Mouse (Mus musculus) testis, adult 2 months (tissue): Measurements from ENCODE around the gene Padi6. TPM values are rescaled to one million over a fixed set of nuclear protein-coding genes. Genes with fewer than 3 reads are reported as not detected.

Experiments used
- H3K27ac ChIP-seq: fragments of 200-500 bp; 2 replicates; pipeline ENCODE4 v1.5.1; 2012; ENCODE audit warnings: low read depth, low read length; ENCODE audit not compliant: control insufficient read depth, insufficient read depth
- H3K27me3 ChIP-seq: fragments of 200-500 bp; 2 replicates; pipeline ENCODE4 v1.6.1; 2012; ENCODE audit warnings: mild to moderate bottlenecking, low read length, moderate library complexity; ENCODE audit not compliant: control insufficient read depth, insufficient read depth
- H3K36me3 ChIP-seq: fragments of 200-500 bp; 2 replicates; pipeline ENCODE4 v1.6.1; 2012; ENCODE audit warnings: mild to moderate bottlenecking, low read length; ENCODE audit not compliant: control insufficient read depth, insufficient read depth
- H3K4me1 ChIP-seq: fragments of 200-500 bp; 2 replicates; pipeline ENCODE4 v1.6.1; 2012; ENCODE audit warnings: low read length; ENCODE audit not compliant: control insufficient read depth, insufficient read depth
- H3K4me3 ChIP-seq: fragments of 200-500 bp; 2 replicates; pipeline ENCODE4 v1.5.1; 2012; ENCODE audit warnings: low read depth, mild to moderate bottlenecking, low read length, moderate library complexity, mixed read lengths; ENCODE audit not compliant: control insufficient read depth
- CTCF ChIP-seq: fragments of 200-500 bp; IDR thresholded peaks from 2 replicates; pipeline ENCODE4 v1.5.1; 2012; ENCODE audit warnings: low read depth, mild to moderate bottlenecking, inconsistent platforms, low read length, moderate library complexity; ENCODE audit not compliant: control insufficient read depth, insufficient read depth, insufficient replicate concordance
- POLR2A ChIP-seq: fragments of 200-500 bp; IDR thresholded peaks from 2 replicates; pipeline ENCODE4 v1.6.1; 2012; ENCODE audit warnings: low read depth, mild to moderate bottlenecking, inconsistent platforms, low read length, moderate library complexity; ENCODE audit not compliant: control insufficient read depth
- polyA plus RNA-seq: library from polyadenylated mRNA; depleted of rRNA; stranded (reverse); fragments of >200 nt; gene quantifications from 2 replicates; pipeline ENCODE4 v1.2.3, GENCODE M21; 2012; rRNA removed

Gene Padi6
- polyA plus RNA-seq = 11.0 and 11.8 TPM in 2 replicates

DNA sequence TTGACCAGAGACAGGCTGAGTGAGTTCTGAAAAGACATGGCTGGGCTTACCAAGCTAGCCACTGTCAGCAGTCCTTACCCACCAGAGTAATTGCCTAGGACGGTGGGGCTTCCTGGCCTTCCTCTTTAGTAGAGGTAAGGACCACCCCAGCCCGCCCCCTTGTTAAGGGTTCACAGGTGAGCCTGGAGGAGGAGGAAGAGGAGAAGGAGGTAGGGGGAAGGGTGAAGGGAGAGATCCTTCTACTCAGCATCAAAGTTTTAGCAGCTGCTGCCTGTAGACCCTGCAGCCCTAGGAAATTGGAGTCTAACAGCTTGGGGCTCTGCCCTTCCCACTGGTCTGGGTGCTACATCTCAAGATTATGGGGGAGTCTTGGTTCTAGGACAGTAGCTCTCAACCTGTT lies at the start of gene Padi6:
Gene Padi6, minus strand, starts transcription at position 101 of the 400 bp plus-strand sequence.
- Histone ChIP-seq H3K27ac (no peak within 1 kb of the TSS), H3K4me1 (no peaks in the 10 kb centered on the region), H3K36me3 (no peaks in the 10 kb centered on the region), H3K27me3 (no peaks in the 10 kb centered on the region), H3K4me3 (no peak within 1 kb of the TSS)
- no peak for TF ChIP-seq CTCF
- no peak for TF ChIP-seq POLR2A

DNA sequence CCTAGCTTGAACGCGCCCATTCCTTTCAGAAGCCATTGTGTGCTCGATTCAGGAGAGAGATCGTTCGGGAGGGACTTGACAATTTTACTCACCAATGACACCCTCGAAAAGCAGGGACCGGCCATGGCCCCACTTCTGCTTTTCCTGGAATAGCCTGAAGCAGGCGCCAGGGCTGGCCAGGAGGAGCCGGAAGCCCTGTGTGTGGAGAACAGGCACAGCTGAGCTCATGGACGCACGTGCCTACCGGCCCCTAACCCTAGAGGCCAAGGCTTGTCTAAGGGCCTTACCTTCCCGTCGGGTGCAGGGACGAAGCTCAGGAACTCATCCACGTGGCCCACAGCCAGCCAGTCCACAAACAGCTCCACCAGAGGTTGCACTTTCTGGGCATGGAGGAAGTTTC lies 48.6 kb upstream of the Padi6 start:
- no peak for TF ChIP-seq CTCF
- TF ChIP-seq POLR2A = no peak
- H3K27ac ChIP-seq = no peak overlapping the region
- H3K4me3 ChIP-seq = no peak overlapping the region
- H3K27me3 ChIP-seq = no peaks in the 10 kb centered on the region
- no peaks in the 10 kb centered on the region; the same call in 1 of the 2 replicates for H3K4me1 ChIP-seq
- no peaks in the 10 kb centered on the region for H3K36me3 ChIP-seq

DNA sequence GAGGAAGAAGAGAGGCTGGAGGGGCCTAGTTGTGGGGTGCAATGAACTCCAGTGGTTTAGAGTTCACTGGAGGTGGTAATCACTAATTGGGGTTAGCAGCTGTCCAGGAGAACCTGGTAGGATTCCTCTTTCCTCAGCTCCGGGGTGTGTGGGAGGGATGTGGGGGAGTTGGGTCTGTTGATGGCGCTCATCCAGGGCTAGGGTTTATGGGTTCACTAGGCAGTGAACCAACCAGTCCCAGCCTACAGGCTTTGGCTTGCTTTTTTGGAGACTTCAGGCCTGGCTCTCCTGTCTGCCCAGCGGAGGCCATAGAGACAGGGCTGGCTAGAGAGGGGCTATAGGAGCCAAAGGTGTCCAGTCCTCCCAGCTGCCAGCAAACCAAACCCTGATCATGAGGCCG lies 47.5 kb upstream of the Padi6 start:
- H3K27me3 ChIP-seq = no peaks in the 10 kb centered on the region
- H3K4me3 ChIP-seq = no peak overlapping the region
- no peak overlapping the region for H3K27ac ChIP-seq
- H3K4me1 ChIP-seq = no peaks in the 10 kb centered on the region; the same call in 1 of the 2 replicates
- TF ChIP-seq CTCF = no peak
- no peak for TF ChIP-seq POLR2A
- no peaks in the 10 kb centered on the region for H3K36me3 ChIP-seq

DNA sequence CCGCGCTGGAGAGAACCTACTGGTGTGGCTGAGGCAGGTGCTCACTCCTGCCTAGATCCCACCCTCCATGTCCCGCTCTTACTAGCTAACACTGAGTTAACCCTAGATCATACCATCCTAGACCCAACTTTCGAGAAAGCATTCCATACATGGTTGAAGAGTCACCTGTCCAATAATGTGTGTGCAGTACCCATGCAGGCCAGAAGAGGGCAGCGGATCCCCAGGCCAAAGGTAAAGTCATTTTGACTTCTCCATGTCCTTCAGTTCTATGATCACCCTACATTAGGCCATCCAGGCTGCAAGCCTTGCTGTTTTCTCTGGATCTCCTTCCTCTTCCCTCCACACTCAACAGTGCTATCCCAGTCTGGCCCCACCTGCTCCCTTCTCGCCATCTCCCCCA lies 46.5 kb upstream of the Padi6 start:
- TF ChIP-seq POLR2A (no peak), CTCF (peak; percentile 95; the same call in 1 of the 2 replicates)
- H3K4me1 ChIP-seq = no peaks in the 10 kb centered on the region; the same call in 1 of the 2 replicates
- no peaks in the 10 kb centered on the region for H3K36me3 ChIP-seq
- H3K4me3 ChIP-seq = no peak overlapping the region
- H3K27me3 ChIP-seq = no peaks in the 10 kb centered on the region
- no peak overlapping the region for H3K27ac ChIP-seq

DNA sequence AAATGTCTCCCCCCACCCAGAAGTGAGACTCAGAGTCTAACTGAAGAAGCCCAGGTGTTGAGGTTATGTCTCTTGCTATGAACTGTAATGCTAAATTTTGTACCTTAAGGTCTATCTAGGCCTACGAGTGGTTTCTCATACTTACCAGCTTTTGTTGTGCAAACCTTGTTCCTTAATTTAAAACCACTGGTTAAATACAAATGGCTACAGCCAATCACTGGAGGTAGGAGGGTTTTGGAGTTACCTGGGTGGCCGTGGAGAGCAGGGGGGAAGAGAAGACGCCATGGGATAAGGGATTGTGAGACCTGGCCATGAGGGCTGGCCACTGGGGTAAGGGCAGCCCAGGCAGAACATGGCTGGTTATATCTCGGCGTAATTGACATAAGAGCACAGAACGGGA lies 45.8 kb upstream of the Padi6 start:
- Histone ChIP-seq H3K4me3 (no peak overlapping the region), H3K27me3 (no peaks in the 10 kb centered on the region), H3K27ac (no peak overlapping the region), H3K4me1 (no peaks in the 10 kb centered on the region; the same call in 1 of the 2 replicates), H3K36me3 (no peaks in the 10 kb centered on the region)
- TF ChIP-seq POLR2A (no peak), CTCF (no peak)

DNA sequence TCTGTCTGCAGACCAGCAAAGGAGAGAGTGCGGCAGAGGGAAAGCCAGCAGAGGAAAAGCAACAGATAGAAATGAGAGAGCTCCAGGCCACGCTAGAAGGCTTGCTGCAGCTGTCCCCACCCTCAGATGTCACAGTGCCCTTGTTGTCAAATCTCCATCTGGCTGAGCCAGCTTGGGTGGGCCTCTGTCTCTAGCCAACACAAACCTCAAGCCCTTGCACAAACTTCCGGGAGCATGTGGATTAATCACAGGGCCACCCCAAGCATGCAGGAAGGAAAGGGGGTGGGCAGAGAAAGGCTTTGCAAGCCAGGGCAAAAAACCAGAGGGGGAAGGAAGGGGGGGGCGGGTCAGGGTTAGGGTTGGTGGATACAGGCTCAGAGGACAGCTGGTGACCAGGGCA lies 45.0 kb upstream of the Padi6 start:
- Histone ChIP-seq H3K27me3 (no peaks in the 10 kb centered on the region), H3K4me3 (no peak overlapping the region), H3K27ac (no peak overlapping the region), H3K4me1 (no peaks in the 10 kb centered on the region; the same call in 1 of the 2 replicates), H3K36me3 (no peaks in the 10 kb centered on the region)
- TF ChIP-seq POLR2A (no peak), CTCF (no peak)

DNA sequence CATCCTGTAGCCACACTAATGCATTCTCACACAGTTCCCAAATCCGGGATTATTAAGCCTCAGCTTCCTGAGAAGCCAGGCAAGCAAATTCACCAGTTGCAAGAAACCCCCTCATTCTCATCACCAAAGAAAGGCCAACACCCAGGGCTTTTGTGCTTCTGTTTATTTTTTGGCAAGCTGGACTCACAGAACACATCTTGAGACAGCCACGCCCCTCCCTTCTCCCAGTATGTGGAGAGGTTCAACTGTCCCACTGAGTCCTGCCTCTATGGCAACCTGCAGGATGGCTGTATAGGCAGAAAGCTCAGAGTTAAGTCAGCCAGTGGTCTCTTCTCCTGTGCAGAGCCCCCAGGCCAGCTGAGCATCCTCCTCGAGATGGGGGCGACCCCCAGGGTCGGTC lies 42.8 kb upstream of the Padi6 start:
- TF ChIP-seq CTCF = no peak
- TF ChIP-seq POLR2A = no peak

DNA sequence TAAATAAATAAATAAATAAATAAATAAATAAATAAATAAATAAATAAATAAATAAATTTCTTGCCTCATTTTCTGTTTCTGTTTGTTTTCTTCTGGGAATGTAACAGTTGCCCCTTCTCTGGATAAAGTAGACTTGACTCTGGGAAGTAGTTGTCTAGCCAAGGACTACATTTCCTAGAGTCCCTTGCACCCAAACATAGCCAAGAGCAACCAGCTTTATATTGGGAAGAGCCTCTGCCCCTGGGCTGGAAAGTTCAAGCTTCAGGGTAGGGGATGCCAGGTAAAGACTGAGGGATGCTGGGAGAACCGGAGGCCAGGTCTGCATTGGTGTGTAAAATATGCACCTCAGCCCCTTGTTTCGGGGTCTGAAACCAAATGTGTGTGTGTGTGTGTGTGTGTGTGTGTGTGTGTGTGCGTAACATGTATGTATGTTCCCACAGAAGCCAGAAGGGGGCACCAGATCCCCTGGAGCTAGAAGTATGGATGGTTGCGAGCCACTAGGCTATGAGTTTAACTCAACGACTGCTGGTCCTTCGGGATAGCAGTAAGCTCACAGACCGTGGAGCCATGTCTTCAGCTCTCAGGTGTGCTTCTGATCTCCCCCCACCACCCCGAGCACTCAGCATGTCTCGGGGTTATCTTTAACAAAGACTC lies 42.0 kb upstream of the Padi6 start:
- Histone ChIP-seq H3K36me3 (no peaks in the 10 kb centered on the region), H3K4me3 (no peak overlapping the region), H3K27me3 (no peaks in the 10 kb centered on the region), H3K4me1 (no peaks in the 10 kb centered on the region; the same call in 1 of the 2 replicates), H3K27ac (no peak overlapping the region)
- TF ChIP-seq CTCF = no peak
- TF ChIP-seq POLR2A = no peak

More for the DNA sequence above, 42.8 kb upstream of the Padi6 start:
- Histone ChIP-seq H3K36me3 (no peaks in the 10 kb centered on the region), H3K4me3 (no peak overlapping the region), H3K27ac (no peak overlapping the region), H3K4me1 (no peaks in the 10 kb centered on the region; the same call in 1 of the 2 replicates), H3K27me3 (no peaks in the 10 kb centered on the region)
